Mouse (Mus musculus): ENCODE measurements around the gene Sdf4.

GRCm38 (mm10) chr4:156049779-156050178 is 57.1 kb downstream of the Sdf4 start:
- TF ChIP-seq CTCF (IDR thresholded peaks at IDR 0.05; ENCODE audit: low read depth, low read length) (no peak), GATA2 (IDR thresholded peaks at IDR 0.05; ENCODE audit: borderline replicate concordance, low read depth, low read length) (no peak), GATA1 (IDR thresholded peaks at IDR 0.05; ENCODE audit: borderline replicate concordance, low read length) (no peak)
